Mouse (Mus musculus): ENCODE results near the gene Gtf3c2. TPM values are rescaled to one million over a fixed set of nuclear protein-coding genes. Genes with fewer than 3 reads are reported as not detected.

The Gtf3c2 gene
- total RNA-seq, 1 experiment: 73.8 TPM

GRCm38 (mm10) chr5:31108000-31108490 is 71.9 kb downstream of the Gtf3c2 start, which contains the start of gene Slc30a3:
Gene Slc30a3 (minus strand): TSS chr5:31108237.
- 0 out of 4 replicates have a peak within 1 kb of the TSS, but pooled peaks of 1 of the 2 experiments have one; percentile 25 for H3K4me3 ChIP-seq (ENCODE audit: insufficient read depth in 1 of 2, low read depth in 1 of 2, low read length in 2 of 2, poor library complexity in 1 of 2, severe bottlenecking in 1 of 2)
- DNase-seq (ENCODE audit: low read depth, low spot score): no peak
- no peaks in the 10 kb centered on the region for H3K9me3 ChIP-seq (ENCODE audit: control insufficient read depth, insufficient read depth, low read depth, low read length)
- TF ChIP-seq MAFK (IDR thresholded peaks at IDR 0.05; ENCODE audit: insufficient read depth, low read depth, low read length) (no peak), HCFC1 (IDR thresholded peaks at IDR 0.05; ENCODE audit: borderline replicate concordance, insufficient read depth, low read length) (no peak), ZC3H11A (IDR thresholded peaks at IDR 0.05; ENCODE audit: borderline replicate concordance, low read depth, low read length) (no peak), ZNF384 (IDR thresholded peaks at IDR 0.05; ENCODE audit: low read depth, low read length) (no peak), CHD2 (IDR thresholded peaks at IDR 0.05; ENCODE audit: low read depth, low read length) (no peak)
- H3K9ac ChIP-seq (ENCODE audit: insufficient read depth, low read depth, low read length, poor library complexity, severe bottlenecking): no peak within 1 kb of the TSS
- no peaks in the 10 kb centered on the region for H3K36me3 ChIP-seq (ENCODE audit: control insufficient read depth, insufficient read depth, low read length, poor library complexity, severe bottlenecking)
- no peaks in the 10 kb centered on the region for H3K4me1 ChIP-seq (ENCODE audit: control insufficient read depth in 2 of 2, insufficient read depth in 2 of 2, low read length in 2 of 2, poor library complexity in 1 of 2)
- no peak within 1 kb of the TSS for H3K27ac ChIP-seq (ENCODE audit: insufficient read depth, low read depth, low read length, poor library complexity, severe bottlenecking)
- in situ Hi-C loops (cut with MboI; ENCODE audit: low sequenced_read_pairs in 2 of 2, unreplicated experiment in 2 of 2): no loop called here

Other genes with a start within 250 kb of the Gtf3c2 start
- 14.7 and 21.5 TPM in 2 replicates for gene Cgref1, start 234.6 kb downstream of the Gtf3c2 start, total RNA-seq (2012; rRNA removed)
- 94.2 and 96.4 TPM in 2 replicates for gene Preb, start 219.8 kb downstream of the Gtf3c2 start, total RNA-seq (2012; rRNA removed)
- gene Tcf23, start 211.5 kb downstream of the Gtf3c2 start, total RNA-seq (2012; rRNA removed): 0.05 and 0.27 TPM in 2 replicates
- 53.7 and 64.5 TPM in 2 replicates for gene Atraid, start 131.8 kb downstream of the Gtf3c2 start, total RNA-seq (2012; rRNA removed)
- gene Slc5a6, start 131.2 kb downstream of the Gtf3c2 start, total RNA-seq (2012; rRNA removed): 44.1 and 51.3 TPM in 2 replicates
- 154 and 258 TPM in 2 replicates for gene Cad, start 125.4 kb downstream of the Gtf3c2 start, total RNA-seq (2012; rRNA removed)
- gene Dnajc5g, start 73.9 kb downstream of the Gtf3c2 start, total RNA-seq (2012; rRNA removed): 0.37 and 0.67 TPM in 2 replicates
- 1.5 and 2.5 TPM in 2 replicates for gene Slc30a3, start 71.9 kb downstream of the Gtf3c2 start, total RNA-seq (2012; rRNA removed)
- 1.3 and 2.3 TPM in 2 replicates for gene Trim54, start 63.4 kb downstream of the Gtf3c2 start, total RNA-seq (2012; rRNA removed)
- not detected in 2 replicates for gene Ucn, start 41.3 kb downstream of the Gtf3c2 start, total RNA-seq (2012; rRNA removed)
- gene Mpv17, start 25.9 kb downstream of the Gtf3c2 start, total RNA-seq (2012; rRNA removed): 43.1 and 45.7 TPM in 2 replicates
- gene Gm29609, start 233 bp downstream of the Gtf3c2 start, total RNA-seq (2012; rRNA removed): 3.1 and 6.3 TPM in 2 replicates
- gene Snx17, start 13.1 kb upstream of the Gtf3c2 start, total RNA-seq (2012; rRNA removed): 72.0 and 76.5 TPM in 2 replicates
- 74.5 and 76.8 TPM in 2 replicates for gene Eif2b4, start 13.3 kb upstream of the Gtf3c2 start, total RNA-seq (2012; rRNA removed)
- gene Zfp513, start 22.2 kb upstream of the Gtf3c2 start, total RNA-seq (2012; rRNA removed): 15.2 and 18.5 TPM in 2 replicates
- gene Ppm1g, start 40.5 kb upstream of the Gtf3c2 start, total RNA-seq (2012; rRNA removed): 285 and 294 TPM in 2 replicates
- gene Nrbp1, start 60.7 kb upstream of the Gtf3c2 start, total RNA-seq (2012; rRNA removed): 42.4 and 53.1 TPM in 2 replicates
- not detected in 2 replicates for gene Gm9970, start 61.1 kb upstream of the Gtf3c2 start, total RNA-seq (2012; rRNA removed)
- 10.5 and 24.6 TPM in 2 replicates for gene Krtcap3, start 71.5 kb upstream of the Gtf3c2 start, total RNA-seq (2012; rRNA removed)
- 26.9 and 38.1 TPM in 2 replicates for gene Ift172, start 111.0 kb upstream of the Gtf3c2 start, total RNA-seq (2012; rRNA removed)
- gene Fndc4, start 115.9 kb upstream of the Gtf3c2 start, total RNA-seq (2012; rRNA removed): 14.2 and 23.2 TPM in 2 replicates
- gene Gckr, start 117.3 kb upstream of the Gtf3c2 start, total RNA-seq (2012; rRNA removed): 0.04 TPM in 1 of 2 replicates, not detected in the other

Data from ES-E14 (cell line).